Mouse (Mus musculus) adipose tissue, adult 10 weeks (tissue): ENCODE results near the gene Mllt11. TPM values are rescaled to one million over a fixed set of nuclear protein-coding genes. Genes with fewer than 3 reads are reported as not detected.

ENCODE experiments used
- polyA plus RNA-seq: library from polyadenylated mRNA; stranded (reverse); fragments of 350-450 nt; fragmentation: Illumina TruSeq; extraction: RNeasy Lipid Tissue Mini Kit (QIAGEN cat#74804); gene quantifications from one replicate; pipeline ENCODE4 v1.2.3, GENCODE M21; 2014; ENCODE audit warnings: low read depth, low replicate concordance

Mllt11 gene
- polyA plus RNA-seq: 22.7 TPM

DNA sequence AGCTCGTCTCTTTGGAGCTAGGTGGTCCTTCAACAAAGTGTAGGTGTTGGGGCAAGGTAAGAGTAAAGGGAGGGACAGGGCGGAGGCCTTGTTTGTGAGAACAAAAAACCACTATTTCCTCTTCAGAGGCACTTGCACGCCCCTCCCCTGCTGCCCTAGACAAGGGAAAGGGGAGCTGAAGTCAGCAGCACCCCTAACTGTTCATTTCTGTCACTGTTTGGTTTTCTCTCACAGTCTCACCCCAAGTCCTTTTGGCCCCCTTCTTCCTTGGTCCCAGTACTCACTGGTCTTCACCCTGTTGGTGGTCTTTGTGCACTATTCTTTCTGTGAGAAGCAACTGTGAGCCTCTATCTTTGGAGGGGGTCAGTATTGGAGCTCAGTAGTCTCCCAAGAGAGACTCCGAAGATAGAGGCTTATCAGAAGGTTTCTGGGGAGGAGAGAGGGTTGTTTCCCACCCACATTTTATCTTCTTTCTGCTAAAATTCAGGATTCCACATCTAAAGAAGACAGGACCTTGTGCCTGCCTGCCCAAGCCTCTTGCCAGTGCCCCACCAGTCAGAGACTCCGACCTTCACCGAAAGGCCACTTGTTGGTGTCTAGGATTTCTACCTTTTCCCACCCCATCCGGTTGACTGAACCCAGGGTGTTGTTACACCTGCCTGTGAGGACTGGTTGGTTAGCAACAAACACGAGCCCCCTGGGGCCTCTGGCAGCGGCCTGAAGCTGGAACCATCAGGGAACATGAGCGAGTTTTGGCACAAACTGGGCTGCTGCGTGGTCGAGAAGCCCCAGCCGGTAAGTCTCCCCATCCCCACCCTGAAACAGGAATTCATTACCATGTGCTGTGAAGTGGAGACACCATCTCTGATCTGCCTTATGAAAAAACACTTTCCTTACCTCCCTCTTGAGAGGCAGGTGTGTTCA is at the start of gene Mllt11:
Mllt11 (minus strand) TSS at position 874 of the 924 bp plus-strand sequence.

DNA sequence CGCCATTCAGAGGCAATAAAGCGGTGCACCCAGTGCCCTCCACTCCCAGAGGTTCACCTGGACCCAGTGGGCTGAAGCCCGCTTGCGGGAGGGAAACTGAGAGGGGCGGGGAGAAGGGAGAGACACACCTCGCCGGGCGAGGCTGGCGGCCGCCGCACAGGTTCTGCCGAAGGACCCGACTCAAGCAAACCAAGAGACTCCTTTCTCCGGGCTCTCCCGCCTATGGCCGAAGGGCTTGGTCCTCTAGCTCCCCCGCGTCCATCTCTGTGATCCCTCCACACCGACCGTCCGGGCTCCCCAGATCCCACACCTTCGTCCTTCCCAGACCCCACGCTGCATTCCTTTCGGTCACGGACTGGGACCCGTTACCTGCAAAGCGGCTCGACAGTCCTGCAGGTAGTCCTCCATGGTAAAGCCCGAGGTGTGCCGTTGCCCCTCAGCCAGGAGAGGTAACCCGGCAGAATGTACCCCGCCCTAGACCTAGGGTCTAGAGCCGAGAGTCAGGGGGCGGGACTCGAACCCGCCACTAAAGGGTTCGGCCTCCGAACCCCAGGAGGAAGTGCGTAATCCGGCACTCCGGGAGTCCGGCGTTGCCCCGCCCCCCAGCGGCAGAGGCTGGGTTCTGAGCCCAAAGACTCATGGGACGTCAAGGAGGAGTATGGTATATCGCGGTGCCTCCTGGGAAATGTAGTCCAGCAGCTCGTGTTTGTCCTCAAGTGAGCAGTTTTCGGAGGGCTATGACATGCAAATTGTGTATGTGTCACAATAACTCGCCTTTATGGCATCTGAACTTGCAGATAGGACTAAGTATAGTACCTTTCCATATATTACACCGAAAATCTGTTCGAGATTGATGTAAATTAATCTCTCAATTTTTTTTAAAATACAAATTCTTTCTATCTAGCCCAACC is 49.5 kb upstream of the Mllt11 start, which contains the start of the genes Mindy1 and Prune1:
Mindy1 (plus strand) TSS at position 130 of the 911 bp plus-strand sequence.
Prune1 (minus strand) TSS at position 861 of the 911 bp plus-strand sequence.

DNA sequence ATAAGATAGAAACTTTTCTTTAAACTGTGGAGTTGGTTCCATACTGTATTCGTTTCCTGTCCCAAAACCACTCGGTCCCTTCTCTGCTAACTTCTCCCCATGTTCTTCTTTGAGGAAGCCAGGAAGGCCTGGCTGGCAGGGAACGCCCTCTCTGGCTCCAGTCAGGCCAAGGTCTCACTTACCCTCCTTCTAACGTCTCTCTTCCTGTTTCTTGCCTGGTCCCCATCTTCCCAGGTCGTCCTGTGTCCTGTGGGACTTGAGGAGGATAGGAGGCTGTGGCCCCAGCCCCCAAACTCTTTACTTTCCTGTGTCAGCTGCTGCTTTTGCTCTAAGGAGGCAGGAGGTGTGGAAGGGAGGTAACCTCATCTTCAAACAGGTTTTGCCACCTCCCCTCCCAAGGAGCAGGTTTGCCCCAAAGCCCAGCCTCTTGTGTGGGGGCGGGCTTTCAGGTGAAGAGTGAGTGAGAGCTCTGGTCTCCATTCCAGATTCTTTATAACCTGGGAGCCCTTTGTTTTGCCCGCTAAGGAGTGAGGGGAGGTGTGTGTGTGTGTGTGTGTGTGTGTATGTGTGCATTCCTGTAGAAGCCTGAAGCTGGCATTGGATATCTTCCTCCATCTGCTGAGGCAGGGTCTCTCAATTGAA is 18.9 kb upstream of the Mllt11 start, which contains the start of gene Bnipl:
Bnipl (minus strand) TSS at position 411 of the 642 bp plus-strand sequence.

DNA sequence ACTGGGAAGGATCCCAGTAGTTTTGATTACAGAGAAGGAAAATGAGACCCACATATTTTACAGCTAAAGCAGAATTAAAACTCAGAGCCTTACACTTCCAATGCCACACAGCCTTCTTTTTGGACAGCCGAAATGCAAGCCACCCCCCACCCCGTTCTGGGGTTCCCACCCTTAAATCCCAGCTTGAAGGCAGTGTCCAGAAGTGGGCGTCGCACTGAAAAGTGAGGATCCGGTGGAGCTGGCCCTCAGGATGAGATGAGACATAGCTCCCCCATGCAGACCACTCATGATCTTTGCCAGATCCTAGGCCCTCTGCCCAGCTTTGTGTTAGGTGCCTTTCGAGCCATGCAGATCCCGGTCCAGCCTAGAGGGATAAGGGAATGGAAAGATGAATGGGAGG is 9.5 kb upstream of the Mllt11 start, which contains the start of gene Gm128:
Gm128 (minus strand) TSS at position 101 of the 400 bp plus-strand sequence.

DNA sequence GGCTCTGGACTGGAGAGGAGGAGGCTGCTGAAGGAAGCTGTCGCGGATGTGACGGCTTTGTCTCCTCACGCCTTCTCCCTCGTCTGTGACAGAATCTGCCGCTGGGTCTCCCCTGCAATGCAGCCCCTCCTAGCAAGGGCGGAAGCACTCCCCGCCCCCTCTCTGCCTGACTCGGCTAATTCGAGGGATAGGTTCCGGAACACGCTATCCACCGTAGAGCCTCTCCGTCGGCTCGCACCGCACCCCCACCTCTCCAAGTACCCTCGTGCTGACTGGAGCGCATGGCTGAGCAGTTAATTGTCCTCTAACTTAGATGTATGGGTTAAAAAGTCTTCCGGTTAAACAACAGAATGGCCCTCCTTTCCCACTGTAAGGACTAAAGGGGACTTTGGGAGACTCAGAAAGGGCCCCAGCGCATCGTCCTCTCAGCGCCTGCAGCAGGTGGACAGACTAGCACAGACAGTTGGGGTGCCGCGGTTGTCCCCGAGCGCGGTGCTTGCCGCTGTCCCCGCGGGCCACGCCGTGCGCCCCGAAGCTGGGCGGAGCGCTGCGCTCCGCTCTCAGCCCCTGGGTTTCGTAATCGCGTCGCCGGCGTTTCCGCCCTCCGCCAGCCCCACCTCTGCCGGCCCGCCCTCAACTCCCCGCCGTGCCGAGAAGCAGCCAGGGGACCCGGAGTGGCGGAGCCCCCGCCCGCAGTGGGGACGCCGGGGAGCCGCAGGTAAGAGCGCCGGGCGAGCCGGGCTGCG is 3.6 kb downstream of the Mllt11 start, which contains the start of gene Cdc42se1:
Cdc42se1 (plus strand) TSS at position 585 of the 746 bp plus-strand sequence.

DNA sequence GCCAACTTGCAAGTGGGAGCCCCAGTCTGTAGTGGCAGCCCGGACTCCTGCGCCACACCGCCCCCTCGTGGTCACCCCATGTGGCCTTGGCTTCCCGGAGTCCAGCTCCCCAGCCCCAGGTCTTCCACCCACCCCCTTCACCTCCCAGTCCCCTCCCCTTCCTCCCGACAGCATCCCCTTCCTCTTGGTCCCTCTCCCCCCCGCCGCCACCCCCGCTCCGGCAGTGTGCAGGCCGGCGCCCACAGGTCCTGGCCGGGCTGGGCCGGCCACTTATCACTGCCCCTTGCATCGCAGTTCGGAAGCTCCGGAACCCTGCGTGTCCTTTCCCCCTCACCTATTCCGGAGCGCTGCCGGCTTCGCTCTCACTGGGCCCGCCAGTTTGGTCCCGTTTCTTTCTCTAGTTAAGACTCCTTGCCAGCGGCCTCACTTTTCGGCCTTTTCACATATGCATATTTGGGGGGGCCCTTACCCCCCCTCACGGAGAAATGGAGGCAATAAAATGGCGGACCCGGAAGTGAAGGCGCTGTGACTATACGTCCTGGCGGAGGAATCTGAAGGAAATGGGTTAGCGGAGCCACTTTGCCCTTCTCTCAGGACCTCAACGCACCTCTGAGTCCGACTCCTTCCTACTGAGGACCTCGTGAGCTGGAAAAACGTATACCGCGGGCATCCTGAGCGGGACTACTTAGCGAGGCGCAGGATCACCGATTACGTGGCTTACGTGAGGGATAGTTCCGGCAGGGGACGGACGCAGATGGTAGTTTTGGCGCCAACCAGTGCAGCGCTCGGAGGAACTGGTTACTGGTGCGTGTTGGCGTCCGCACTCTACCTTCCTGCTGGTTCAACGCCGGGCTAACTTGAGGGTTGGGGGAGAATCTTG is 14.5 kb downstream of the Mllt11 start, which contains the start of gene Gabpb2:
Gabpb2 (minus strand) TSS at position 662 of the 880 bp plus-strand sequence.

Other genes with a start within 250 kb of the Mllt11 start
- gene Zfp687, start 216.7 kb downstream of the Mllt11 start, polyA plus RNA-seq: 24.9 TPM
- 134 TPM for gene Psmd4, start 189.6 kb downstream of the Mllt11 start, polyA plus RNA-seq
- gene Pip5k1a, start 125.2 kb downstream of the Mllt11 start, polyA plus RNA-seq: 19.1 TPM
- 45.3 TPM for gene Vps72, start 121.1 kb downstream of the Mllt11 start, polyA plus RNA-seq
- 0.31 TPM for gene Tmod4, start 107.7 kb downstream of the Mllt11 start, polyA plus RNA-seq
- gene Scnm1, start 98.2 kb downstream of the Mllt11 start, polyA plus RNA-seq: 34.3 TPM
- gene Lysmd1, start 98.1 kb downstream of the Mllt11 start, polyA plus RNA-seq: 11.0 TPM
- 9.1 TPM for gene Tnfaip8l2, start 89.8 kb downstream of the Mllt11 start, polyA plus RNA-seq
- gene Sema6c, start 71.7 kb downstream of the Mllt11 start, polyA plus RNA-seq: 4.2 TPM
- gene Gabpb2, start 14.3 kb downstream of the Mllt11 start, polyA plus RNA-seq: 18.6 TPM
- gene Cdc42se1, start 3.4 kb downstream of the Mllt11 start, polyA plus RNA-seq: 69.2 TPM
- gene Gm128, start 9.4 kb upstream of the Mllt11 start, polyA plus RNA-seq: 5.9 TPM
- gene Bnipl, start 19.0 kb upstream of the Mllt11 start, polyA plus RNA-seq: 3.7 TPM
- 62.4 TPM for gene Mindy1, start 49.2 kb upstream of the Mllt11 start, polyA plus RNA-seq
- 19.0 TPM for gene Prune1, start 49.9 kb upstream of the Mllt11 start, polyA plus RNA-seq
- 18.4 TPM for gene Anxa9, start 75.0 kb upstream of the Mllt11 start, polyA plus RNA-seq
- gene Cers2, start 82.6 kb upstream of the Mllt11 start, polyA plus RNA-seq: 147 TPM
- 22.0 TPM for gene Setdb1, start 125.0 kb upstream of the Mllt11 start, polyA plus RNA-seq
- gene 4930558C23Rik, start 170.7 kb upstream of the Mllt11 start, polyA plus RNA-seq: 2.8 TPM
- 32.5 TPM for gene Arnt, start 202.2 kb upstream of the Mllt11 start, polyA plus RNA-seq